Mouse (Mus musculus): ENCODE results near the gene Gm21974.
"Not testable (repeated sequence)": the region's sequence is repeated elsewhere in the genome, so short reads cannot be mapped to it uniquely, and the experiment has no call there.

Gm21974 gene

GRCm38 (mm10) chr7:127915293-127915692, 20.0 kb upstream of the Gm21974 start:
- DNase-seq (ENCODE audit: low spot score) = no peak

- DNase-seq (ENCODE audit: low spot score) = no peak
These were observed 17.7 kb upstream of the Gm21974 start for GRCm38 (mm10) chr7:127912938-127913337.

- peak; percentile 87 for DNase-seq (ENCODE audit: low spot score)
These were observed 17.1 kb upstream of the Gm21974 start, which contains the start of gene Kat8 for GRCm38 (mm10) chr7:127912190-127912871. Gene Kat8, plus strand, starts transcription at chr7:127912516.

GRCm38 (mm10) chr7:127908656-127909055, 13.4 kb upstream of the Gm21974 start:
- no peak for DNase-seq (ENCODE audit: low spot score)

GRCm38 (mm10) chr7:127907939-127908338, 12.7 kb upstream of the Gm21974 start:
- no peak for DNase-seq (ENCODE audit: low spot score)

GRCm38 (mm10) chr7:127903971-127904796, 8.9 kb upstream of the Gm21974 start, which contains the start of gene Bckdk:
Gene Bckdk, plus strand, starts transcription at chr7:127904082.
- DNase-seq (ENCODE audit: low spot score) = peak; percentile 64

- DNase-seq (ENCODE audit: low spot score) = no peak
These were observed 6.5 kb upstream of the Gm21974 start for GRCm38 (mm10) chr7:127901772-127902171.

GRCm38 (mm10) chr7:127899997-127900396, 4.7 kb upstream of the Gm21974 start:
- DNase-seq (ENCODE audit: low spot score) = no peak

- peak; percentile 72 for DNase-seq (ENCODE audit: low spot score)
These were observed 3.1 kb upstream of the Gm21974 start for GRCm38 (mm10) chr7:127898179-127898956.

GRCm38 (mm10) chr7:127897542-127897941, 2.3 kb upstream of the Gm21974 start:
- no peak for DNase-seq (ENCODE audit: low spot score)

- DNase-seq (ENCODE audit: low spot score) = peak; percentile 65
These were observed 1.1 kb upstream of the Gm21974 start for GRCm38 (mm10) chr7:127896384-127896783.

- DNase-seq (ENCODE audit: low spot score) = not testable (repeated sequence)
These were observed 637 bp upstream of the Gm21974 start for GRCm38 (mm10) chr7:127895891-127896290.

GRCm38 (mm10) chr7:127894480-127894879, 774 bp downstream of the Gm21974 start:
- DNase-seq (ENCODE audit: low spot score) = no peak

- DNase-seq (ENCODE audit: low spot score) = no peak
These were observed 4.5 kb downstream of the Gm21974 start, which contains the start of gene Prss53 for GRCm38 (mm10) chr7:127890798-127891197. Gene Prss53, minus strand, starts transcription at chr7:127890970.

- no peak for DNase-seq (ENCODE audit: low spot score)
These were observed 6.4 kb downstream of the Gm21974 start for GRCm38 (mm10) chr7:127888821-127889220.

- no peak for DNase-seq (ENCODE audit: low spot score)
These were observed 7.5 kb downstream of the Gm21974 start for GRCm38 (mm10) chr7:127887781-127888180.

GRCm38 (mm10) chr7:127887191-127887590, 8.1 kb downstream of the Gm21974 start:
- DNase-seq (ENCODE audit: low spot score) = no peak

GRCm38 (mm10) chr7:127886551-127886950, 8.7 kb downstream of the Gm21974 start:
- DNase-seq (ENCODE audit: low spot score) = no peak

GRCm38 (mm10) chr7:127885951-127886350, 9.3 kb downstream of the Gm21974 start:
- DNase-seq (ENCODE audit: low spot score) = no peak

- DNase-seq (ENCODE audit: low spot score) = no peak
These were observed 14.8 kb downstream of the Gm21974 start for GRCm38 (mm10) chr7:127880431-127880830.

- no peak for DNase-seq (ENCODE audit: low spot score)
These were observed 16.0 kb downstream of the Gm21974 start for GRCm38 (mm10) chr7:127879301-127879700.

Measured in T-cell, adult 2 months (primary cell).